Mouse (Mus musculus) embryo, embryonic 9.5 days (tissue): ENCODE data around the gene Btnl2.

Experiments used
- DNase-seq: peaks from one replicate; pipeline ENCODE4 v3.0.0-alpha.2; 2017; ENCODE audit errors: extremely low spot score

Btnl2 gene

DNA sequence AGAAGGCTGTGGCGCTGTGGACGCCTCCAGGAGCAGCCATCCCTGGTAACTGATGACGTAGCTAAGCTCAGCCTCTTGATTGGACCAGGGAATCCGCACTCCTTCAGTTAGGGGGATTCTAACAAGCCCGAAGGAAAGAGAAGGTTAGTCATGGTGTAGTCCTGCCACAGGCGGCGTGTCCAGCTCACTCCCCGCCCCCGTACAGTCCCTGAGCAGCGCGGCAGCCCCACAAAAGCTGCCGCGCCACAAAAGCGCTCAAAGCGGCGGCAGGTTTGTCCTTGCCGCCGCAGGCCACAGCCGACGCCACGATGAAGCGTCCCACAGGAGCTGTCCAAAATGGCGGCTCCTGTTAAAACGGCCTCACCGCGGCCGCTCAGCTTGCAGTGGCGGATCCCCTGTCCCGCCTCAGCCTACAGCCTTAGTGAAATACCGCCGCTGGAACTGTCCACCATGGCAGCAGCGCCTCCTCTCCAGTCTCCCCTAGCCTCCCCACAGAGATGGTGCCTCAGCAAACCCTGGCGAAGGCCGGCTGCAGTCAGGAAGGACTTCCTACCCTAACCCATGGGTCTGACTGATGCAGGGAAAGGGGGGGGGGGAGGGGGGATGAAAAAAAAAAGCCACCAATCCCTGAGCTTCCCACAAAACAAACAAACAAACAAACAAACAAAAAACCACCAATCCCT lies 44.2 kb downstream of the Btnl2 start, which contains the start of gene BC051142:
TSS of gene BC051142 (plus strand) at position 110 of the 683 bp plus-strand sequence.
- peak; percentile 85 for DNase-seq

GRCm38 (mm10) chr17:34399394-34399715 lies 44.7 kb downstream of the Btnl2 start:
- no peak for DNase-seq

DNA sequence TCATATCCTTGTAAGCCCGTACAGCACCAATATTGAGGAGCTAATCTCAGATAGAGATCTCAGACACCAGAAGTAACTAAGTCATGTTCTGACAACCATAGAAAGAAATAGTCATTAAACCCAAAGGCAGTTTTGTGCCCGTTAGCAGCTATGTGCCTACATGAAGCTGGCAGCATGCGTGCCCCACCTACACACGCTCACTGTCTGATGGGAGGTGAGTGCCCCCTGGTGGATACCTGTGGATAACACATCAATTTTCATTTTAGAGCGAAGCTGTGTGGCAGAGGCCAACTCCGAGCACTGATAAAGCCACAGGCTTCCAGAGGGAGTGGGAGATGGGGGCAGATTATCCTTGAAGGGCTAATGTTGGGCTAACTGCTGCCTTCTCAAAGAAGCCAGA lies 56.5 kb downstream of the Btnl2 start:
- peak; percentile 51 for DNase-seq
